Mouse (Mus musculus): ENCODE data around the gene Gli1.
A peak's percentile ranks its signal among the peaks of the same experiment; 100 is the strongest.
"Not testable (repeated sequence)": the region's sequence is repeated elsewhere in the genome, so short reads cannot be mapped to it uniquely, and the experiment has no call there.

The Gli1 gene

DNA sequence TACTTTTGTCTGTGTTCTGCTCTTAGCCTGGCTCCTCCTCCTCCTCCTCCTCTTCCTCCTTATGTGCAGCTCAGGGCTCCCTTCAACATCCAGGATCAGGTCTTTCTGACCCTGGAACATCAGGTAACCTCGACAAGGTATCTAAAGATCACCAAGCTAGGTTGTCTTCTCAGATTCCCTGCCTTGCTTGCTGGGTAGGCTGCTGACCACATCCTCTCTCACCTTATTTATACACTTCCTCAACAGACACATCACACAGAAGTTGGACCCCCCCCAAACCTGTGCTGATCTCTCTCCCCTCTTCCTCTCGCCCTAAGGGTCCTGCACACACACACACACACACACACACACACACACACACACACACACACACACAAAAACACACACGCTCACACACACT lies 20.2 kb downstream of the Gli1 start, which contains the start of gene Arhgap9:
Gene Arhgap9 (plus strand): TSS at position 344 of the 400 bp plus-strand sequence.
- DNase-seq (ENCODE audit: low spot score) = no peak

DNA sequence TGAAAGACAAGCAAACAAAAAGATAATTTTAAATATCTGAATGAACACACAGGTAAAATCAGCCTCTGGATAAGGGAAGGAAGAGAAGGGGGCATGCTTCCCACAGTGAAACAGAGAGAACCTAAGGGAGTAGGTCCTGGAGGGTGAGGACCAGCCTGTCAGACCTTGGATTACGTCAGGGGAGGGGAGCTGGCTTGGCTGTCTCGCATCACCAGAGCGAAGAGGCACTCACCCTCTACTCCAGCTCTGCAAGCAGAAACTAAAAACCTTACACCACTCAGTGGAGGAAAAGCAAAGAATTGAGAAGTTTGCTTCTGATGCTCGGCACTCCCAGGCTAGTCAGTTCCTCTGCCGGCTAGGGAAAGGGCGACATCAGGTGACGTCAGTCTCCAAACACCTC lies 21.8 kb downstream of the Gli1 start:
- no peak for DNase-seq (ENCODE audit: low spot score)

DNA sequence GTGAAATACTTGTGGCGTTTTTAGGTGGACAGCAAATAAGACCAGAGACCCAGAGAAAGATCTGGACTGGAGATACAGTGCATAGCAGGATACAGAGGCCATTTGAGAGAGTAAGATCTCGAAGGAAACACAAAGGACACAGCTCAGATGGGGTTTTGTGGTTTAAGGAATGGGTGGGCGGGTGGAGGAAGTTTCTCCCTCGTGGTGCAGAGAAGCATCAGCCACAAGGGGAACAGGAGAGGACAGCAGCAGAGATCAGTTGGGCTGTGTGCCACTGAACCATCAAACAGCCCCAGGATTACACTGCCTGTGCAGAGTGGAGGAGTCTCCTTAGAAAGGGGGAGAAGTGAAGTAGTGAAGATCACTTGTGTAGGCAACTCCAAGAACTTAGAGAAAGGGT lies 23.8 kb downstream of the Gli1 start:
- no peak for DNase-seq (ENCODE audit: low spot score)

DNA sequence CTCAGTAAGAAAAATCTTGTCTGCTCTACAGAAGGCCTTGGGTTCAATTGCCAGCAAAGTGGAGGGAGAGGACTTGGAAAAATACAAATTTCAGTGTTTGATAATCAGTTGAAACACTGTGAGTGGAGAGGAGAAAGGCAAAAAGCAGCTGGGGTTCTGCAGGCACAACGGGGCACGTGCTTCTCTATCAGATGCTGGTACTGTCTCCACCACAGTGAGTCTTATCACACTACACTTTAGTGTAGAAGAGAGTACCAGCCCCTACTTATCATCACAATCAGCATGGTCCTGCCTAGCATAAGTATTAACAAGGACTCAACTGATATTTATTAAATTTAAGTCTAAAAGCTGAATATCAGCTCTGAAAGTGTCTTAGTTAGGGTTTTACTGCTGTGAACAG lies 24.5 kb downstream of the Gli1 start:
- no peak for DNase-seq (ENCODE audit: low spot score)

DNA sequence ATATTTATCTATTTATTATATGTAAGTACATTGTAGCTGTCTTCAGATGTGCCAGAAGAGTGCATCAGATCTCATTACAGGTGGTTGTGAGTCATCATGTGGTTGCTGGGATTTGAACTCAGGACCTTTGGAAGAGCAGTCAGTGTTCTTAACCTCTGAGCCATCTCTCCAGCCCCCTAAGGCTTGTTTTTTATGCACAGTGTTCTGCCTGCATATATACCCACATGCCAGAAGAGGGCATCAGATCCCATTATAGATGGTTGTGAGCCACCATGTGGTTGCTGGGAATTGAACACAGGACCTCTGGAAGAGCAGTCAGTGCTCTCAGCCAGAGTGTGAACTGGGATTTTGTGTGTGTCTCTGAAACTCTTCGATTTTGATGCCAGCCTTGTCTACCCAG lies 26.8 kb downstream of the Gli1 start:
- DNase-seq (ENCODE audit: low spot score) = not testable (repeated sequence)

DNA sequence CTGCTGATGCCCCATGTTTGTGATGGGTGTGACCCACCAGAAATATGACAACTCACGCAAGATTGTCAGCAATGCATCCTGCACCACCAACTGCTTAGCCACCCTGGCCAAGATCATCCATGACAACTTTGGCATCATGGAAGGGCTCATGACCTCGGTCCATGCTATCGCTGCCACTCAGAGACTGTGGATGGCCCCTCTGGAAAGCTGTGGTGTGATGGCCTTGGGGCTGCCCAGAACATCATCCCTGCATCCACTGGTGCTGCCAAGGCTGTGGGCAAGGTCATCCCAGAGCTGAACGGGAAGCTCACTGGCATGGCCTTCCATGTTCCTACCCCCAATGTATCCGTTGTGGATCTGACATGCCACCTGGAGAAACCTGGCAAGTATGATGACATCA lies 28.3 kb downstream of the Gli1 start:
- DNase-seq (ENCODE audit: low spot score) = not testable (repeated sequence)

DNA sequence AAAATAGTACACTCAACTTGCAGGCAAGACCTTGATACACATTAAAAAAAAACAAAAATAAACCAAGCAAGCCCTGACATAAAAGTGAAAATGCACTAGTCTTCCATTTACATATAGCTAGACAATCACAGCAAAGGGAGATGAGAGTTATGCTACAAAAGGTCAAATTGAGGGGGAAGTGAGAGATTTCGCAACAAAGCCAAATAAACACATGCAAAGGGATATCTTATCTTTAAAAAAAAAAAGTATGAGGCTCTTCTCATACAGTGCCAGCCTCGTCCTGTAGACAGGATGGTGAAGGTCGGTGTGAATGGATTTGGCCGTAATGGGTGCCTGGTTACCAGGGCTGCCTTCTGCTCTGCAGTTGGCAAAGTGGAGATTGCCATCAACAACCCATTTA lies 28.9 kb downstream of the Gli1 start:
- no peak for DNase-seq (ENCODE audit: low spot score)

DNA sequence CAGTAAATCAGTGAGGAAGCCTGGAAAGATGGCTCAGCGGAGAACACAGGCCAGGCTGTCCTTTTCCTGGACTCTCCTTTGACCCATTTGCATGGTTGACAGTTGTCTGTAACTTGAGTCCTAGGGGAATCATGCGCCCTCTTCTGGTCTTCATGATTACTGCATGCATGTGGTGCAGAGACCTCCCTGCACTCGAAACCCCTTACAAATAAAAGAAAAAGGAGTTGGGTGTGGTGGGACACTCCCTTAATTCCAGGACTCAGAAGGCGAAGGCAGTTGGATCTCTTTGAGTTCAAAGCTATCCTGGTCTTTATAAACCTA lies 29.5 kb downstream of the Gli1 start:
- peak; percentile 73 for DNase-seq (ENCODE audit: low spot score)

DNA sequence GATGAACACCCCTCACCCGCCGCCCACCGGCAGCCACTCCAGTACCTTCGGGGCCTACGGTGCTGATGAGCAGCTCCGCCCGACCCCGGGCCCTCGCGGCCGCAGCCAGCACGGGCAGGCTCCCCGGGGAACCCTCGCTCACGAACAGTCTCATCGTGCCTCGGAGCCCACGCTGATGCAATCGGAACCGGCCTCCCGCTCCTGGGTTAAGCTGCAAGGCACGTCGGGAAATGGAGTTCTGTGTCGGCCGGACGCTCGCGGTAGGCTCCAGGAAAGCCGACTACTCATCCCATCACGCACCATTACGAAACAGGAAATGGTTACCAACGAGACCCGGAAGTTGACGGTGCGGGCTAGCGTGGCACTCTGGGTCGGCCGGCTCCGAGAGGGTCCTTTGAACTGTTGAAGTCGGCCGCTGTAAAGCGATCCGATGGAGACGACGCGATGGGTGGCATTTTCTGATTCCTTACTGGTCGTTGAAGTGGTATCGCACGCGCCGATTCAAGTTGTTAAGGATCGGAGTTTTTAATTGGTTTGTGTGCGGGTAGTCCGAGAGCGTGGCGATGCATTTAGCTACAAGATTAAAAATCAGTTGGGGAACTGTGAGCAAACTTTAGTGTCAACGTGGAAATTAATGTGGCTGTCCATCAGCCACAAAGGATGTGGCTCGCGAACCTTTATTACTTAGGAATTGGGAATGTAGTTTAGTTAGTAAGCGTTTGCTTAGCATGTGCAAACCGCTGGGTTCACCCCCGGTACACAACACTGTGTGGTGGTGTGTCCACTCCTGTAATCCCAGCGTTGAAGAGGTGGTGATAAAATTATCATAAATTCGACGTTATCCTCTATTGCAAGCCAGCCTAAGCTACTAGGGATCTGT lies 30.1 kb downstream of the Gli1 start, which contains the start of gene Mars:
Gene Mars (minus strand): TSS at position 311 of the 880 bp plus-strand sequence.
- peak; percentile 91 for DNase-seq (ENCODE audit: low spot score)

DNA sequence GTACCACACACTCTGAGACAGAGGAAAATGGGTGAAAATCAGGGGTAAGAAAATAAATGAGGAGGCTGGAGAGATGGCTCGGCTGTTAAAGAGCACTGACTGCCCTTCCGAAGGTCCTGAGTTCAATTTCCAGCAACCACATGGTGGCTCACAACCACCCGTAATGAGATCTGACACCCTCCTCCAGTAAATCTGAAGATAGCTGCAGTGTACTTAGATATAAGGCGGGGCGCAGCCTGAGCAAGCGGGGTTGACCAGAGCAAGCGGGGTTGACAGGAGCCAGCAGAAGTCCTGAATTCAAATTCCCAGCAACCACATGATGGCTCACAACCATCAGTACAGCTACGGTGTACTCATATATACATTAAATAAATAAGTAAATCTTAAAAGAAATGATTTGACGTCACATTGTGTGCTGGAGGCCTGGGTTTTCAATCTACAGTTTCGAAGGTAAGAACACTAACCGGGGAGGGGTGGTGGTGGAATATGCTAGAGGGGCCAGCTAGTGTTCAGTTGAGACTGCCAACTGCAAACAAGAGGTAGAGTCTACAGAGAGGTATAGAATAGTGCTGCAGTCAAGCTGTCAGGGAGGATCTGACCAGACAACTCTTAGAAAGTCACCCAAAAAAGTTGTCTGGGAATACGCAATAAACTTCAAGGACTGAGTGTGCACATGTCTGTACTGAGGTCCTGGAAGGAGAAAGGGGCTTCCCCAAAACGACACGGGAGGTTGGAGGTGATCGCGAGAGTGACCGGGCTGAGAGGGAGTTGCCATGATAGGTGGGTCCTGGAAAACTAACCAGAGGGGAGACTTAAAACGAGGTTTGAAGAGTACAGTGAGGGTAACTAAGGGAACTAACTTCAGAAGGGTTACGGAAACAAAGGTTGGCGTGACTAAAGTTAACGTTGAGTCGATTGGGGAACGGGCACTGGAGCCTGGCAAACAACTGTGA lies 31.0 kb downstream of the Gli1 start:
- DNase-seq (ENCODE audit: low spot score) = no peak

DNA sequence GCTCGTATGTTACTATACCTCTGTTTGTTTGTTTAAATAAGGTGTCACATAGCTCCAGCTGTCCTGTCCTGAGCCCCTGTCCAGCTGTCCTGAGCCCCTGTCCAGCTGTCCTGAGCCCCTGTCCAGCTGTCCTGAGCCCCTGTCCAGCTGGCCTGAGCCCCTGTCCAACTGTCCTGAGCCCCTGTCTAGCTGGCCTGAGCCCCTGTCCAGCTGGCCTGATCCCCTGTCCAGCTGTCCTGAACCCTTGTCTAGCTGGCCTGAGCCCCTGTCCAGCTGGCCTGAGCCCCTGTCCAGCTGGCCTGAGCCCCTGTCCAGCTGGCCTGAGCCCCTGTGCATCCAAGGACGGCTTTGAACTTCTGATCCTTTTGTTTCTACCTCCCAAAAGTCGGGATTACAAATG lies 32.6 kb downstream of the Gli1 start:
- not testable (repeated sequence) for DNase-seq (ENCODE audit: low spot score)

DNA sequence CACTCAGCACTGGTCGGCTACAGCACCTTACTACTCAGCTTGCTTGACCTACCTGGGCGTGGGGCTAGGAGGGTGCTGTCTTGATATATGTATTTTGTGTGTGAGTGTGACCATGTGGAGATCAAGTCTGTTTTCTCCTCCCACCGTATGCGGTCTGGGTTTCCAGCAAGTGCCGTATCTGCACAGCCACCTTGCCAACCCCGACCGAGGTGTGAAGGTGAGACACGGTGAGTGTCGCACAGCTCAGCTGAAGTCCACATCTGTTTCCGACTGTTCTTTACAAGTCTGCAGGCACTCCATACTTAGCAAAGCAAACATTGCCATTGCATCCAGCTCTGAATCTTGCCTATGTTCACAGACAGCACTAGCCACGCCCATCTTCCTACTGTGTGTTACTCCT lies 38.6 kb downstream of the Gli1 start:
- DNase-seq (ENCODE audit: low spot score) = no peak

DNA sequence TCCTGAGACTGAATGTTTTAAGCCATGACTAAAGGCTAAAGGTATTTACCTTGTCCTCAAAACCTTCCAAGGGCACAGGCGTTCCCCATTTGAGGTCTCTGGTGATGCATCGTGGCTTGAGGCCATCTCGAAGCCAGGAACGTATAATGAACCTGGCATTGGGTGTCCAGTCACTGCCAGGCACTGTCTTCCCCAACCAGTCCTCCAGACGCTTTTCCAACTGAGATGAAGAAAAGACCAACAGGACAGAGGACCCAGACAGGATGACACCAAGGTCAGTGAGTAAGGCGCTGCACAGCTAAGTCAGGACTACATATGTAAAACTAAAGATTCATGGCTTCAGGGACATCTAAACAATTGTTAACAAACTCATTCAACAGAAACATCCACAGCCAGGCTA lies 41.4 kb downstream of the Gli1 start:
- DNase-seq (ENCODE audit: low spot score) = no peak

DNA sequence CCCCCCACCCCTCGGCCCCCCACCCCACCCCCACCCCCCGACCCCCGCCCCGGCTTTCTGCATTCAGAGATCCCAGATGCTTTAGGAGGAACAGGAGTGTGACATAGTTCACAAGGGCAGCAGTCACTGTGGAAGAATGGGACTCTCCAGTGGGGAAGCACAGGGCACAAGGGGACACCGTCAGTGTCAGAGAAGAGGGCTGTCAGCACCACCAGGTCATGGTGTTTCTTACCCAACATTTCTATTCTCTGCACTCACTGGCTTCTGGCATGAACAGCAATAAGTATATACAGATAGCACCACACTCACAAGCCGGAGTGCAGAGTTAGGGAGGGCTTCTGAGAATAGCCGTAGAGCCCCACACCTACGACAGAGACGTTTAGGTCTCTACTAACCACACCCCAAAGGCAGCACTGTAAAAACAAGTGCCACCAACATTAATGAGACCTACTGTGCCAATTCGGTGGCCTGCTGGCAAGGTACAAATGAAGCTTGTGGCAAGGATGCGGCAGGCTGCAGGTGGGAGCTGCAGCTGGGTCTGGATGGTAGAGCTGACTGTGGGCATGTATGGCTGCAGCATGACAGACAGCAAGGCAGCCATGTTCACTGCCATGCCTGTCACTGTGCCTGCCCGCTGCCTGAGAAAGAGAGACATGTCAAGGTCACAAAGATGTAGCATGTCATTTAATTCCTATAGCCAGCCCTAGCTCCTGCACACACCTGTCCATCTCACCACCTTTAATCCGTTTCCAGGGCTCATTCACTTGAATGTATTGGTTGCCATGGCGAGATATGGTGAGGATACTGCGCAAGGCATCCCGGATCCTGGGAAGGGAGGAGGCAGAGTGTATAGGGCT lies 44.5 kb downstream of the Gli1 start:
- no peak for DNase-seq (ENCODE audit: low spot score)

DNA sequence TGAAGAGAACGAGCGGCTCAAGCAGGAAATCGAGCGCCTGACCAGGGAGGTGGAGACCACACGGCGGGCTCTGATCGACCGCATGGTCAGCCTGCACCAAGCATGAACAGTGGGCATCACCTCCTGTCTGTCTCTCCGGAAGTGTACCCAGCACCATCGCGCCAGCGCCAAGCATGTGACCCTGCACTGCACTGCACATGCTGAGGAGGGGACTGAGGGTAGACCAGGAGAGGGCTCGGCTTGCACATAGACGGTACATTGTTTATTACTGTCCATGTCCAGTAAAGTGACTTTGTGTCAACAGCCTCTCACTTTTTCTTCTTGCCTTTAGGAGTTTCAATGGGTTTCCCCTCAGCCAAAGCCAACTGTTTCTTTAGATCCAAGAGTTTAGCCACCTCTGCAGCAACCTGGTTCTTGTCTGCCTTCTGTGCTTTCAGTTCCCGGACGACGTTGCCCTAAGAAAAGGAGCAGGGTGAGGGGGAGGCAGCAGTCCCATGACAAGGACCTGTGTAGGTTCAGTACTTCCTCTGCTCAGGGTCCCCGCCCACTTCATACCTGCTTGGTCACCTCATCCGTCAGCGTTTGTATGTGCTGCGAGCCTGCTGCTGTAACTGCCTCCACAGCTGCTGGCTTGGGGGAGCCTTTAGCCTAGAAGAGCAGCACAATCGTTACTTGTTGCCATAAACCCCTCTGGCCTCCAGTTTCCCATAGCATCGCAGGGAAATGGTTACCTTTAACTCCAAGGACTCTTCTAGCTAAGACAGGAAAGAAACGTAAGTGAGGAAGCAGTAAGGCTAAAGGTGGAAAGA lies 45.6 kb downstream of the Gli1 start:
- no peak for DNase-seq (ENCODE audit: low spot score)

DNA sequence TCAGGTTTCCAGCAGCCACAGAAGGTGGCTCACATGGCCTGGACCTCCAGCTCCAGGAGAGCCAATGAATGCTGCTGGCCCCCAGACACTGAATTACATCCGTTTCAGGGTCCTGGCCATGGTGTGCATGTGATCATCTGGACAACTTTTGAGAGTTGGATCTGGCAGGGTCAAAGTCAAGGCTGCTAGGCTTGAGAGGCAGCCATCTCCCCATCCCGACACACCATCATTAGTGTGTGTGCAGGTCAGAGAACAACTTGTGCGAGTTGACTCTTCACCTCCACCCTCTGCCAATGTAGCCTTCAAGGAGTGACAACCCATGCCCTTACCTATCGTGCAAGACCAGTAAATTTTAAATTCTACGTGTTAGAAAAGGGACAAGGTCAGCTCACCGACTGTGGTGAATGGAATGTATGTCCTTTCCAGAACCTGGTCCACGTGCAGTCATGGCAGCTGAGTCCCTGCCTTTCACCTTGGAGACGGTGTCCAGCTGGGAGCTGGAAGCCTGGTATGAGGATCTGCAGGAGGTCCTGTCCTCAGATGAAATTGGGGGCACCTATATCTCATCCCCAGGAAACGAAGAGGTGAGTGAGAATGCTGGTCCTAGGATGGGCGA lies 46.8 kb downstream of the Gli1 start:
- DNase-seq (ENCODE audit: low spot score) = no peak

DNA sequence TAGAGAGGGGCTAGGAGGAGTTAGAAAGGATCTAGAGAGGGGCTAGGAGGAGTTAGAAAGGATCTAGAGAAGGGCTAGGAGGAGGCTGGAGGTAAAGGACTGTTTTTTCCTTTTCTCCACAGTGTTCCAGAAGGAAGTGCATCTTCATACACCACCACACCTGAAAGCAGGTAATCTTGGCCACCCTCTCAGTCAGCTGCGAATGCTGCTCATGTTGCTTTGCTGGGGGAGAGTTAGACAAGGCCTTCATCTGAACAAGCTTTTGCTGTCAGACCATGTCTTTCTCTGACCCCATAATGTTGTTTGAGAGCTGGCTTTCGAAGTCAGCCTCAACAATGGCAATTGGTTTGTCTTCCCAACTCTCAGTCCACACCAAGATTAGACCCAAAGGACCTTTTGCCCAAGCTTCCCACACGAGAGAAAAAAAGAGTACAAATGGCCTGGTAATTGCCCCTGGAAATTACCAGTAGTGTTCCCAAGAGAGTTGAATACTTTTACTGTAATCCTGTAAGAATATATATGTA lies 48.1 kb downstream of the Gli1 start:
- DNase-seq (ENCODE audit: low spot score) = no peak

DNA sequence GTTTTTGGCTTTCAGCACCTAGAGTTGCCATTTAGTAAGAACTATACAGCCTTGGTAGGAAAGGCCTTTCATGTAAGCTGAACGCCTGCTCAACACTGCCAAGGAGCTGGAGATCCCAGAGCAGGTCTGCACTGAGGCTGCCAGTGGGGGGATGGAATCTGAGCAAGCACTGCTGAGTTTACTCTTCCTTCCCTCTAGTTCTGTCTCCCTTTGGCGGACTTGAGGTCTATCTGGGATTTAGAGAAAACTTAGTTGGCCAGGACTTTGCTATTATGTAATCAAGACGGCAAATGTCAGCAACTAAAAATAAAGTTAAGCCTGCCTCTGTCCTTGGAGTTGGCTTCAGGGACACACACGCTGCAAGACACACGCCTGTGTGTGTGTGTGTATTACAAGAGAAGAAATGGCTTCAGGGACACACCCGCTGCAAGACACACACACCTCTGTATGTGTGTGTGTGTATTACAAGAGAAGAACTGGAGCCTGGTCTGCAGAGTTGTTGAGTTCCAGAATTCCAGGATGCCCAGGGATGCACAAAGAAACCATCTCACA lies 48.7 kb downstream of the Gli1 start:
- no peak for DNase-seq (ENCODE audit: low spot score)

DNA sequence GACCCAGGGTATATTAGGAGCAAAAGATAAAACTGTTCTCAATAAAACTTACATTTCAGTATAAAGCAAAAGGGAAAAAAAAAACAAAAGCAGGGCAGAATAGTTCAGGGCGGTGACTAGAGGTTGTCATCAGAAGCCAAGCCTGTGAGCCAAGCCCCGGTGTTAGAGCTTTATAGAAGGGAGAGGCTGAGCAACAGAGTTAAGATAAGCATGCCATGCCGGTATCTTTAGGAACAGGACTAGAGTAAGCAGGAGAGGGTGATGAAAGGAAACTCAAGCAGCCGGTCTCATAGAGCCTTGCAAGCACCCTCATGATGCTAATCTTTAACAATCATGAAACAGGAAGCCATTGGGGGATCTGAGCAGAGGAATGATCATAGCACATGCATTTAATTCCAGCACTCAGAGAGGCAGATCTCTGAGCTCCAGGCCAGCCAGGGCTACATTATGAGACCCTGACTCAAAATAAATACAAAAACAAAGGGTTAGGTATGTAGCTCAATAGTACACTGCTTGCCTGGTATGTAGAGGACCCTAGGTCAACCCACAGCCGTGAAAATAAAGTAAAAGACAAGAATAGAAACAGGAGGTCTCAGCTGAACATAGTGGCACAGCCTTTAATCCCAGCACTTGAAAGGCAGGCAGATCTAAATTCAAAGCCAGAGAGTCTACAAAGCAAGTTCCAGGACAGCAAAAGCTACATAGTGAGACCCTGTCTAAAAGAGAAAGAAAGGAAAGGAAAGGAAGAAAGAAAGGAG lies 49.7 kb downstream of the Gli1 start:
- DNase-seq (ENCODE audit: low spot score) = no peak

Measured in ovary, postnatal 14 days (tissue).